Mouse (Mus musculus): Measurements from ENCODE around the gene Pik3cd.
"Not testable (repeated sequence)": the region's sequence is repeated elsewhere in the genome, so short reads cannot be mapped to it uniquely, and the experiment has no call there.

Pik3cd gene

GRCm38 (mm10) chr4:149702210-149702979 lies at the start of gene Pik3cd:
Gene Pik3cd, minus strand, starts transcription at chr4:149702571.
- no peak for DNase-seq (ENCODE audit: low read depth, low spot score)

GRCm38 (mm10) chr4:149750671-149751070 lies 48.3 kb upstream of the Pik3cd start:
- DNase-seq (ENCODE audit: low read depth, low spot score), result no peak

DNA sequence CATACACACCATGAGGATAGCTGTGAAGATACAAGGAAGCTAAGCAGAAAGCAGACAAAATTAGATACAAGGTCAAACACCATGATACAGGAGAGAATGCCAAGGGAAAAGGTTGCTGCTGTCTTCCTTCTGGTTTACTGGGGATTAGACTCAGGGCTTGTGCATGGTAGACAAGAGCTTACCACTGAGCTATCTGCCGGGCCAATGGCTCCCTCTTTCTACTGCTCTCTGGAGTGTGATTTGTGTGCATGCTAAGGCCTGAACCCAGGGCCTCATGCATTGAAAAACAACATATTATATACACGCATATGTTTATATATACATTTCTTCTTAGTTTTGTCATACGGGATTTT lies 47.3 kb upstream of the Pik3cd start:
- not testable (repeated sequence) for DNase-seq (ENCODE audit: low read depth, low spot score)

- DNase-seq (ENCODE audit: low read depth, low spot score), result no peak
These were observed 46.8 kb upstream of the Pik3cd start for GRCm38 (mm10) chr4:149749003-149749662.

- no peak for DNase-seq (ENCODE audit: low read depth, low spot score)
These were observed 41.7 kb upstream of the Pik3cd start for GRCm38 (mm10) chr4:149744119-149744518.

DNA sequence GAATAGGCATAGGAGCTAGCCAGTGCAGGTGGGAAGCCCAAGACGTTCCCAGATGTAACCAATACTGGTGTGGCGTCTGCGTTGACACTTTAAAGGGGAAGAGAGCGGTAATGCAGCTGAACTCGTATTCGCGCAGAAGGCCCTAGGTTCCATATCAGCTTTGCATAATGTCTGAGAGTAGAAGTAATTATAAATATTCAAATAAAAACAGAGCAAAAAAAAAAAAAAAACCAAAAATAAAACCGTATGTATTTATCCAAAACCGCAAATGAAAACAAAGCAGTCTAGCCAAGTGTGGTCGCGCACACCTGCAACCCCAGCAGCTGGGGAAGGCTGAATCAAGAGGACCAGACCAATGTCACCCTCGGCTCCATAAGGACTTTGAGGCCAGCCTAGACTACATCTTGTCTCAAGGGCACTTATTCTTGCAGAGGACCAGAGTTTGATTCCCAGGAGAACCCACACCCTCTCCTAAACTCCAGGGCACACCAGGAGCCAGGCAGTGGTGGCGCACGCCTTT lies 39.7 kb upstream of the Pik3cd start:
- DNase-seq (ENCODE audit: low read depth, low spot score), result no peak

DNA sequence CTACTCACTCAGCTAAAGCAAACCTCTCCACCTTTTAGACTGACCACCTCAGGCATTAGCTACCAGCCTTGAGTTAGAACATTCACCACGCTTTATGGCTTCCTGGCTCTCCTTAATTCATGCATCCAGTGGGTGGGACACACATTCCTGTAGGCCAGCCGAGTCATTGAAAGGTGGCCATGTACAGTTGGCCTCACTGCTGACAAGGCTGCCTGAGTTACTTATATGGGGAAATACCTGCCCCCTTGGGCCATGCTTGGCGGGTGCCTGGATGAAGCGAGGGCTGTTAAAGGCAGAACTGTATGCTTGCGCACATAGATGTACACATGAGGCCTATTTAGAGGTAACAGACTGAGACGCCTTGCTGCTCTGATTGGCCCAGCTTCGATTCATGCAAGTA lies 37.9 kb upstream of the Pik3cd start:
- DNase-seq (ENCODE audit: low read depth, low spot score), result no peak

DNA sequence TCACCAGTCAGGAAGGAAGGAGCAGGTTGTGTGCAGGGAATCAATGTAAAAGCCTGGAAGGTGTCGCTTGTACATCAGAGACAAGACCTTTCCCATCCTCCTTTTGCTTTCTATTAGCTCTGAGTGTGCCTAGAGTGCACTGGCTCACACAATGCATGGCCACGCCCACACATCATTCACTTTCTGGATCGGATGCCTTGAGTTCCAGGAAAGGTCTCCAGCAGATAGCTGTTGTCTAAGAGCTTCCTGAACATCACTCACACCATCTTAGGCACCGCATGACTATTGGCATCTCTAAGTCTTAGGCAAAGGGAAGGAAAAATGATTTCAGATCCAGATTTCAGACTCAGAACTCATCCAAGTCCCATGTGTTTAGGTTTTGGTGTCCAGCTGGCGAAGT lies 37.1 kb upstream of the Pik3cd start:
- no peak for DNase-seq (ENCODE audit: low read depth, low spot score)

DNA sequence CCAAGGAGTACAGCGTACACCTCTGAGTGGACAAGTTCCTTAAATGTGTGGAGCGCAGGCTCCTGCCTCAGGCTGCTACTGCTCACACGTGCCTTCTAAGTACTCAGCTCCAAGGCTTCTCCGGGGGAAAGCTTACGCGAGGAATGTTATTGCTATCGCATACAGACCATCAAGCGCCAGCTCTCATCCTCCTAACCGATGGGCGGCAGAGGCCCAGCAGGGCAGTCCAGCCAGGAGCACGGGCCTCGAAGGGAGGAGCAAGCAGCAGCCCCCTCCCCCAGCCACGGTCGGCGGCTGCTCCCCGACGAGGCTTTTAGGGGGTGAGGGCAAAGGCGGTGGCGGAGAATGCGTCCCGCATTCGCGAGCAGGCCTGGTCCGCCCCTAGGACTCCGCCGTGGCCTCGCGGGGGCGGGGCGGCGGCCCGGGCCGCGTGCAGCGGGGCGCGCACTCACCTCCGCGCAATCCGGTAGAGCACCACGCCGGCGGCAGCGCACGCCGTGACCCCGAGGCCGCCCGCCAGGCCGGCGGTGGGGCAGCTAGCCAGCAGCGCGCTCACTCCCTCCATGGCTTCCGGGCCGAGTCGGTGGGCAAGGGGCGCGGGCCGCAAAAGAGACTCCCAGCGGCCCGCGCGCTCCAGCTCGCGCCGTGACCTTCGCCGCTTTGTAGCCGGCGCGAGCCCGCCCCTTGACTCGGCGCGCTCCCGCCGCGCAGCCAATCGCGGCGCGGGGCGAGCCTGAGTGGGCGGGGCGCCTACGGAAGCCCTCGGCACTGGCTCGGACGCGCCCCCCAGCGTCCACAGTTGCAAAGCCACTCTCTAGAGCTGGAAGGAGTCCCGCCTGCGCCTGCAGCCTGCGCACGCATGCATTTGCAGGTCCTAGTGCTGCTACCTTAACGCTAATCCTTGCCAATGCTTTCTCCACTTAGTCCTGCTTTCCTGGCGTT lies 35.3 kb upstream of the Pik3cd start, which contains the start of gene Tmem201:
Tmem201 (minus strand) TSS at position 662 of the 942 bp plus-strand sequence.
- peak; percentile 96 for DNase-seq (ENCODE audit: low read depth, low spot score)

GRCm38 (mm10) chr4:149736581-149736980 lies 34.2 kb upstream of the Pik3cd start:
- no peak for DNase-seq (ENCODE audit: low read depth, low spot score)

- DNase-seq (ENCODE audit: low read depth, low spot score), result no peak
These were observed 33.4 kb upstream of the Pik3cd start for GRCm38 (mm10) chr4:149735624-149736250.

GRCm38 (mm10) chr4:149734730-149735475 lies 32.5 kb upstream of the Pik3cd start:
- no peak for DNase-seq (ENCODE audit: low read depth, low spot score)

DNA sequence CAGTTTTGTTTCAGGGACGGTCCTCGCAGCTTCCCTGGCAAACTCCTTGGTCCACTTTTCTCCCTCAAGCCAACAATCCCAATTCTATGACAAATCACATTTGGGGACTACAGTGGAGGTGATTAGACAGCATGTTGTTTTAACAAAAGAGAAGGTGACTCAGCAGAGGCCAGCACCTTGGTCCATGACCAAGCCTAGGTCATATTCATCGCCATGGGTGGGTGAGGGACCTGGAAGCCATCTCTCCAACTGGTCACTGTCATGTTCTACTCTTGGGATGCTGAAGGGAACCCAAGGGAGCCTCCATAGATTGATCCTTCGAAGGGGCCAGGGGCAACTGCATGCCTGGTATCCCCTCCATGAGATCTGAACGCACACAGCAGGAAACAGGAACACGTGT lies 31.9 kb upstream of the Pik3cd start:
- no peak for DNase-seq (ENCODE audit: low read depth, low spot score)

DNA sequence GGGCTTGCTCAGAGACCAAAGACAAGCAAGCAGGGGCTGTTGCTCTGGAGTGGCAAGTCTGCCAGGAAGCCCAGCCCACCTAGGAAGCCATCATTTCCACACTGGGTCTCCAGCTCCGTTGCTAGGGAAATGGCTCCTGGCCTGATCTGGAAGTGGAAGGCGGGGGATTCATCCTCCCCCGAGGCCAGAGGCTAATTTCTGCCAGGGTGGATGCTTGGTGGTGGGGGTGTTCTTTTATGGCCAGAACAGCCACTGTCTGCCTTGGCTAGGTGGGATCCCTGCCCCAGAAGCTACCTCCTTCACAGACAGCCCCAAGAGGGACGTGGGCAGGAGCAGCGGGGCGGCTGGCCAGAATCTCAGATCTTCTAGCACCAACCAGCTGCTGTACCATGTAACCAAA lies 31.4 kb upstream of the Pik3cd start:
- no peak for DNase-seq (ENCODE audit: low read depth, low spot score)

- DNase-seq (ENCODE audit: low read depth, low spot score), result no peak
These were observed 30.4 kb upstream of the Pik3cd start for GRCm38 (mm10) chr4:149732800-149733199.

DNA sequence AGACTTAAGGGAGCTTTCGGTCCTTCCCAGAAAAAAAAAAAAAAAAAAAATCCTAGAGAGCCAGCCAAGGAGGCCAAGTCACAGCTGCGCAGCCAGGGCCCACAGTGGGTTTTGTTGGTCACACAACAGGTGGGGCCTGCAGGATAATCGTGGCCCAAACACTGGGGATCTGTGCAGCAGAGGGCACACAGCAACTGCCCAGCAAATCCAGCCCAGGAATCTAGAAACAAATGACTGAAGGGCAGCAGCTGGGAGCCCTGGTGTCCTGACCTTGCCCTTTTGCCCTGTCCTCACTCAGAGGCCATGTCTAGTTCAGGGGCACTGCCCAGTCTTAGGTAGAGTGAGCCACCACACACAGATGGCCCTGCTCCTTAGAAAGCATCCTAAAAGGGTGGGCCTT lies 29.9 kb upstream of the Pik3cd start:
- DNase-seq (ENCODE audit: low read depth, low spot score), result no peak

DNA sequence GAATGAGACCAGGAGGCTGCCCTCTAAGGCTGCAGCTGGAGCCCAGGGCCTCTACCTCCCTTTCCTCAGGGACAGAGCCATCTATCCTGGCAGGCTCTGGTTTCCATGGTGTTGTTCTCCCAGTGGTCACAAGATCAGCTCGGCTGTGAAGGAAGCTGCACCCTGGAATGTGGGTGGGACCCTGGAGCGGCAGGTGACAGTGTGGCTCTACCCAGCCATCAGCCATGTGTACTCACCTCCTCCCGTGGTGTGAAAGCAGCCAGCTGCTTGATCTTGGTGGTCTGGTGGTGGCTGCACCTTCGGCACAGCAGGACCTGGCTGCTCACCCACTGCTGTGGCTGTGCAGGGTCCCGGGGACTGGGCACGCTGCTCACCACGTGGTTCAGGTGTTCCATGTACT lies 28.5 kb upstream of the Pik3cd start:
- no peak for DNase-seq (ENCODE audit: low read depth, low spot score)

- DNase-seq (ENCODE audit: low read depth, low spot score), result no peak
These were observed 26.4 kb upstream of the Pik3cd start for GRCm38 (mm10) chr4:149728810-149729209.

DNA sequence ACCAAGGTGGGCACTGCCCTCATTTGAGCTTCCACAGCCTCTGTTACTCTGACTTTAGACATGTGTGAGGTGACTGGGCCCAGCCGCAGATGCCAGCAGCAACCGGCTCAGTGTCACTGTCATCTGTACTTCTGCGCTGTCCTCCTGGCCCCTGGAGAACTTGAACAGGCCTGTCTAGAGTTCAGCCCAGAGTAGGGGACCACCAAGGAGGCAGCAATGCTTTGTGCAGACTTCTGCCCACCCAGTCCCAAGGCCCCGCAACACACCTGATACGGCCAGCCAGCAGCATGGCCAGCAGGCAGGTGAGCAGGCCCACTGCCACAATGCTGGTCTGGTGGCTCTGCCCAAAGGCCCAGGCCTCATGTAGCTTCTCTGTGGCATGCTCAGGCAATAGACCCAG lies 25.3 kb upstream of the Pik3cd start:
- no peak for DNase-seq (ENCODE audit: low read depth, low spot score)

GRCm38 (mm10) chr4:149725661-149726350 lies 23.4 kb upstream of the Pik3cd start:
- DNase-seq (ENCODE audit: low read depth, low spot score), result peak; percentile 60
